Mouse (Mus musculus) neural tube, embryonic 10.5 days (tissue): ENCODE results near the gene Tas2r134.

ENCODE experiments used
- DNase-seq: peaks from one replicate; pipeline ENCODE4 v3.0.0-alpha.2; 2017; ENCODE audit warnings: low spot score; ENCODE audit errors: extremely low spot score

The Tas2r134 gene

DNA sequence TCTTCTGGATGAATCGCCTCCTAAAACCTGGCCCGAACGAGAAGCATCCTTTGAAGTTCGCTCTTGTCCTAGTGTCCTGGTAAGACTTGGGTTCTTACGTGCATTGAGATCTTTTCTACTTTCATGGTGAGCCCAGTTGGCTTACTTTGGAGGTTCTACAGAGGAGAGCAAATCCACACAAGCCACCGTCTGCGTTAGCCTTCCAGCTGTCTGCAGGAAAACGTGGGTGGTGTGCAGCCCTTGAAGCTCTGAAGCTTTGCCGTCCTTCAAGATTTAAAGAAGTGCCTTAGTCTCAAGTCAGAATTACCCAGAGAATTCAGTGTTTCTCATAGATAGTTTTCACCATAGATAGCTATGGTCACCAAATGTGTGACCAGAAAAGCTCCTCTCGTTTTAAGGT, 24.8 kb downstream of the Tas2r134 start:
- DNase-seq = no peak

DNA sequence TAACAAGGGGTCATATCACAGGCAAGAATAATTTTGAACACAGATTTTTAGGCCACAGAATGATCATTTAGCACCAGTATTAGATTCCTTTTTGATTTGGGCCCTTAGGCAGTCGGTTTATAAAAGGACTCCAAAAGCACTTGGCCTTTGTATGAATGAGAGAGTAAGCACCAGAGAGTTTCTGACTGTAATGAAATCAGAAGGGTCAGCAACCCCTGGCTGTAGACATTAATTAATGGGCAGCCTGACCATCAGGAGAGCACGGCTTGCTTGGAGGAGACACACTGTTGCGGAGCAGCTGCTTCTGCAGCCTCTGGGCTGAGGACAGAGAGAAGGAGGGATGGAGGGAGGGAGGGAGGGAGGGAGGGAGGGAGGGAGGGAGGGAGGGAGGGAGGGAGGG, 30.4 kb downstream of the Tas2r134 start:
- no peak for DNase-seq

DNA sequence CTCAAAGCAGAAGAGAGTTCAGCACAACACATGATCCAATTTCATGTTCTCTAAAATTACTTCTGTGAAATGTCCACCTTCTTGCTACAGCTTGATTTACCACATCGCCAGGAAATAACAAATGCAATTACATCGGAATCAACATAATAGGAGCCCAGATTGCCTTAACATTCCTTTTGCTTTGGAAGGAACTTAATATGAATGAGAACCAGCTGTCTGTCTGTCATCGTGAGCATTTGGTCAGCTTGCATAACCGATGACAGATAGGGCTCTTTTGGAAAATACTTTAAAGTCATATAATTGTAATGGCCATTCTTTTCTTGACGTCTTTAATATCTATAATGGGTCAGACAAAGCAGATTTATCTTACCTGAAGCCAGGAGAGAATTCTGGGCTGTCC, 31.0 kb downstream of the Tas2r134 start:
- DNase-seq = no peak

DNA sequence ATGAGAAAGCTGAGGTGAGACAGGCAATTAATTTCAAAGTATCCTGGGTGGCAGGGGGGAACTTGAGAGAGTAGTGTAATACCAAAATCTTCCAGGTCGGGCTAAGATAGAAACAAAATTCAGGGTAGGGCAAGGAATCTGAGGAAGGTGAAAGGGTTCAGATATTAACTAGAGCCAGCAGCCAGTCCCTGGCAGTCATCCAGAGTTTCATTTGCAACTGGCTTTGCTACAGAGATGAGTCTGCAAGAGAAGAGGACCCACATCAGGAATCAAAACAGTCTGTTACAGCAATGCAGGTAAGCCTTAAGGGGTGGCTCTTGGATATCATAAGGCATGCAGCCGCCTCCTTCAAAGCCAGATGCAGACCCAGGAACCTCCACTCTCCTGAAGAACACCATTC, 47.0 kb downstream of the Tas2r134 start:
- no peak for DNase-seq
